Mouse (Mus musculus) heart, postnatal 14 days (tissue): ENCODE results near the gene Arhgef3. TPM values are rescaled to one million over a fixed set of nuclear protein-coding genes. Genes with fewer than 3 reads are reported as not detected.
"Not testable (repeated sequence)": the region's sequence is repeated elsewhere in the genome, so short reads cannot be mapped to it uniquely, and the experiment has no call there.

Experiments
- DNase-seq, 2 experiments: peaks; one replicate each; pipeline ENCODE4 v3.0.0; 2021 to 2022
- intact Hi-C: fragments of 180-260 bp; cut with DNase I; formaldehyde crosslinking; loops from one replicate; pipeline ENCODE4 v1.15.1; 2025
- total RNA-seq, 2 experiments: library from RNA; stranded (reverse); gene quantifications; 2 replicates each; pipeline ENCODE4 v1.2.3; 2021

The Arhgef3 gene
- total RNA-seq, 2 experiments from 2014 or later: 30.6 to 32.1 TPM

- intact Hi-C loops: loop anchor here (1.0 to 5.0 kb wide), 2 partner anchors 74 to 151 kb away; no protein-coding TSS in a partner anchor
- DNase-seq: no peak
Measured at GRCm38 (mm10) chr14:27182646-27183438, 68.1 kb downstream of the Arhgef3 start.

- intact Hi-C loops: loop anchor here (1.0 to 5.0 kb wide), 2 partner anchors 74 to 151 kb away; no protein-coding TSS in a partner anchor
- DNase-seq: peak; percentile 76 to 84
Measured at GRCm38 (mm10) chr14:27183501-27184230, 69.0 kb downstream of the Arhgef3 start.

GRCm38 (mm10) chr14:27185902-27186301, 71.2 kb downstream of the Arhgef3 start:
- intact Hi-C loops: loop anchor here (2.0 kb wide), 1 partner anchor 151 kb away; no protein-coding TSS in a partner anchor
- DNase-seq: no peak

- DNase-seq: no peak
- intact Hi-C loops: loop anchor here (2.0 kb wide), 1 partner anchor 150 kb away; no protein-coding TSS in a partner anchor
Measured at GRCm38 (mm10) chr14:27186596-27186995, 71.9 kb downstream of the Arhgef3 start.

- intact Hi-C loops: loop anchor here (1.0 to 2.0 kb wide), 2 partner anchors 150 to 228 kb away; no protein-coding TSS in a partner anchor
- DNase-seq: peak; percentile 83 to 89
Measured at GRCm38 (mm10) chr14:27187025-27187424, 72.3 kb downstream of the Arhgef3 start.

GRCm38 (mm10) chr14:27187885-27188284, 73.2 kb downstream of the Arhgef3 start:
- no peak for DNase-seq
- intact Hi-C loops: loop anchor here (1.0 to 2.0 kb wide), 2 partner anchors 149 to 227 kb away; no protein-coding TSS in a partner anchor

- intact Hi-C loops: loop anchor here (5.0 kb wide), 2 partner anchors 45 to 100 kb away; no protein-coding TSS in a partner anchor
- peak; percentile 57 to 64 for DNase-seq
Measured at GRCm38 (mm10) chr14:27192450-27192849, 77.8 kb downstream of the Arhgef3 start.

- DNase-seq: no peak
- intact Hi-C loops: no loop called here
Measured at GRCm38 (mm10) chr14:27196980-27197379, 82.3 kb downstream of the Arhgef3 start.

- no peak for DNase-seq
- intact Hi-C loops: no loop called here
Measured at GRCm38 (mm10) chr14:27198490-27199089, 83.9 kb downstream of the Arhgef3 start.

GRCm38 (mm10) chr14:27199119-27199518, 84.4 kb downstream of the Arhgef3 start:
- intact Hi-C loops: no loop called here
- DNase-seq: no peak

- intact Hi-C loops: no loop called here
- no peak for DNase-seq
Measured at GRCm38 (mm10) chr14:27199870-27200269, 85.2 kb downstream of the Arhgef3 start.

- intact Hi-C loops: no loop called here
- no peak for DNase-seq
Measured at GRCm38 (mm10) chr14:27200743-27201576, 86.3 kb downstream of the Arhgef3 start.

GRCm38 (mm10) chr14:27201824-27202223, 87.1 kb downstream of the Arhgef3 start:
- intact Hi-C loops: no loop called here

GRCm38 (mm10) chr14:27204704-27205103, 90.0 kb downstream of the Arhgef3 start:
- intact Hi-C loops: no loop called here
- DNase-seq: no peak

More at GRCm38 (mm10) chr14:27201824-27202223, 87.1 kb downstream of the Arhgef3 start:
- no peak for DNase-seq

- intact Hi-C loops: no loop called here
- DNase-seq: no peak
Measured at GRCm38 (mm10) chr14:27206443-27206842, 91.7 kb downstream of the Arhgef3 start.

GRCm38 (mm10) chr14:27209542-27209941, 94.8 kb downstream of the Arhgef3 start:
- DNase-seq: no peak
- intact Hi-C loops: no loop called here

- intact Hi-C loops, DNase-seq: not testable (repeated sequence)
Measured at GRCm38 (mm10) chr14:27210801-27211200, 96.1 kb downstream of the Arhgef3 start.

GRCm38 (mm10) chr14:27211743-27212445, 97.2 kb downstream of the Arhgef3 start:
- intact Hi-C loops: no loop called here
- DNase-seq: no peak

- intact Hi-C loops: no loop called here
- DNase-seq: no peak
Measured at GRCm38 (mm10) chr14:27214232-27214631, 99.5 kb downstream of the Arhgef3 start.
